Comparison of ENCODE assay signal across 23 mouse cellular contexts in the genomic region with DNA sequence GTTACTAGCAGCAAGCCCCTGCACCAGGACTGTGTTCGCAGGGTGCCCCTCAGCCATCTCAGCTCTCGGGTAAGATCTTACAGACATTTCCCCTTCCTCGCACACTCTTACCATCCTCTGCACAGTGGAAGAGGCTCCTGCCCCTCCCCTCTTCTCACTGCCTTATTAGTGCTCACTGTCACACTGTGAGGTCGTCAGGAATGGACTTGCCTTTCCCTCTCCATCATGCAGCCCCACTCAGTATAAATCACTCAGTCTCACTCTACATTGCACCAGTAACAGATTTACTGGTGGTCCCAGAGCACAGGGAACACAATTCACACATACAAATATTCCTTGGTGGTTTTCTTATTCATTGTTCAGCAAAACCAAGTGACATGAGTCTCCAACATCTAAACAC.
A peak's percentile ranks its signal among the peaks of the same experiment; 100 is the strongest.
DNase-seq lines count a peak whose midpoint lies in the region; ATAC-seq and TF ChIP-seq lines count a peak whose summit lies in the region.
"Had no signal": no experiment of that assay in that cellular context is flagged by ENCODE, and none has a peak within 500 bp of the region (broad histone marks: within the 10 kb centered on the region; RNA-seq: fewer than 3 reads in every experiment).

No protein-coding gene starts in this region.

- no peak for TF ChIP-seq CTCF in layer of hippocampus, adult 2 months (conservative IDR thresholded peaks at IDR 0.05)

- no peaks in the 10 kb centered on the region for H3K27me3 ChIP-seq in forebrain, embryonic 10.5 days (ENCODE audit: poor library complexity, severe bottlenecking)
- H3K27me3 ChIP-seq in forebrain, embryonic 12.5 days, result no peaks in the 10 kb centered on the region
- H3K27me3 ChIP-seq in midbrain, embryonic 15.5 days (replicated peaks), result no peaks in the 10 kb centered on the region
- no peaks in the 10 kb centered on the region for H3K27me3 ChIP-seq in midbrain, embryonic 13.5 days
- H3K27me3 ChIP-seq: heart, embryonic 13.5 days had no signal

- 79% methylated on average over 4 of the region's 4 CpGs for WGBS in forebrain, embryonic 10.5 days
- WGBS in forebrain, embryonic 12.5 days, result 56% methylated on average over 4 of the region's 4 CpGs
- WGBS in midbrain, embryonic 15.5 days, result 55% methylated on average over 4 of the region's 4 CpGs
- 58% methylated on average over 4 of the region's 4 CpGs for WGBS in midbrain, embryonic 13.5 days

- no peaks in the 10 kb centered on the region for H3K36me3 ChIP-seq in forebrain, embryonic 10.5 days (replicated peaks)
- no peaks in the 10 kb centered on the region for H3K36me3 ChIP-seq in forebrain, embryonic 12.5 days (replicated peaks)
- H3K36me3 ChIP-seq in midbrain, embryonic 15.5 days (replicated peaks), result no peaks in the 10 kb centered on the region
- H3K36me3 ChIP-seq in midbrain, embryonic 13.5 days, result no peaks in the 10 kb centered on the region
- H3K36me3 ChIP-seq: heart, embryonic 10.5 days; heart, embryonic 13.5 days had no signal

- no peak overlapping the region for H3K9ac ChIP-seq in forebrain, embryonic 12.5 days
- H3K9ac ChIP-seq in midbrain, embryonic 15.5 days, result no peak overlapping the region
- H3K9ac ChIP-seq in midbrain, embryonic 13.5 days (replicated peaks), result no peak overlapping the region
- H3K9ac ChIP-seq: forebrain, postnatal 0 days; heart, embryonic 13.5 days; hindbrain, embryonic 14.5 days had no signal

- no peak for DNase-seq in forebrain, embryonic 10.5 days (ENCODE audit: extremely low spot score, low spot score)
- DNase-seq in layer of hippocampus, adult 2 months (ENCODE audit: low spot score in 2 of 2), result no peak
- DNase-seq in layer of hippocampus, adult 9-10 months (ENCODE audit: low spot score), result no peak
- no peak for DNase-seq in adrenal gland, adult 8-10 months
- DNase-seq: adrenal gland, postnatal 10 days; adrenal gland, postnatal 36 days; cerebellum, adult 18-20 months; cerebellum, adult 9-10 months; cerebellum, postnatal 14 days; forebrain, postnatal 0 days; gastrocnemius, adult 2 months; gastrocnemius, postnatal 14 days; heart, adult 18-20 months; heart, postnatal 14 days; heart, postnatal 4 days had no signal

- H3K4me3 ChIP-seq in forebrain, embryonic 10.5 days, result no peak overlapping the region
- no peak overlapping the region for H3K4me3 ChIP-seq in forebrain, embryonic 12.5 days (replicated peaks)
- H3K4me3 ChIP-seq in layer of hippocampus, adult 2 months, result no peak overlapping the region
- H3K4me3 ChIP-seq in midbrain, embryonic 15.5 days, result no peak overlapping the region
- no peak overlapping the region for H3K4me3 ChIP-seq in midbrain, embryonic 13.5 days (replicated peaks)
- H3K4me3 ChIP-seq: gastrocnemius, adult 2 months; heart, embryonic 10.5 days; heart, embryonic 13.5 days had no signal

- ATAC-seq in forebrain, embryonic 12.5 days (ENCODE audit: low FRiP score), result no peak
- ATAC-seq in midbrain, embryonic 15.5 days (replicated peaks), result no peak
- ATAC-seq in midbrain, embryonic 13.5 days, result no peak
- ATAC-seq: activated CD4-positive, CD25-positive, alpha-beta regulatory T cell, adult 4 months; forebrain, postnatal 0 days; hindbrain, postnatal 0 days had no signal

- H3K4me2 ChIP-seq in forebrain, embryonic 12.5 days, result no peak overlapping the region
- H3K4me2 ChIP-seq in midbrain, embryonic 15.5 days, result no peak overlapping the region
- no peak overlapping the region for H3K4me2 ChIP-seq in midbrain, embryonic 13.5 days (replicated peaks)
- H3K4me2 ChIP-seq: heart, embryonic 13.5 days; hindbrain, embryonic 14.5 days had no signal

- 0 out of 2 replicates have a peak overlapping the region, but pooled peaks have one; percentile 75 for H3K27ac ChIP-seq in forebrain, embryonic 10.5 days
- H3K27ac ChIP-seq in forebrain, embryonic 12.5 days, result no peak overlapping the region
- H3K27ac ChIP-seq in layer of hippocampus, adult 2 months, result peak overlapping the region; percentile 79; the same call in 1 of the 2 replicates
- peak overlapping the region; percentile 48; the same call in 1 of the 2 replicates for H3K27ac ChIP-seq in midbrain, embryonic 15.5 days
- no peak overlapping the region for H3K27ac ChIP-seq in midbrain, embryonic 13.5 days
- H3K27ac ChIP-seq: gastrocnemius, adult 2 months; heart, embryonic 10.5 days; heart, embryonic 13.5 days; hindbrain, embryonic 14.5 days; hindbrain, postnatal 0 days had no signal

- peaks cover 53% of the 10 kb centered on the region for H3K4me1 ChIP-seq in forebrain, embryonic 10.5 days
- peaks cover 57% of the 10 kb centered on the region for H3K4me1 ChIP-seq in forebrain, embryonic 12.5 days
- H3K4me1 ChIP-seq in midbrain, embryonic 15.5 days, result peaks cover 54% of the 10 kb centered on the region
- peaks cover 60% of the 10 kb centered on the region for H3K4me1 ChIP-seq in midbrain, embryonic 13.5 days (replicated peaks)

- no peaks in the 10 kb centered on the region for H3K9me3 ChIP-seq in forebrain, embryonic 10.5 days
- no peaks in the 10 kb centered on the region for H3K9me3 ChIP-seq in forebrain, embryonic 12.5 days
- no peaks in the 10 kb centered on the region for H3K9me3 ChIP-seq in midbrain, embryonic 15.5 days
- H3K9me3 ChIP-seq in midbrain, embryonic 13.5 days, result no peaks in the 10 kb centered on the region
- H3K9me3 ChIP-seq: heart, embryonic 10.5 days; heart, embryonic 13.5 days had no signal

Comparison
In these comparisons a context has a peak if more than half of its experiments do, and no peak if none do; other contexts are left out.
1. H3K27ac ChIP-seq: peak in forebrain, embryonic 10.5 days (single experiment), layer of hippocampus, adult 2 months (single experiment) and midbrain, embryonic 15.5 days (single experiment); none in forebrain, embryonic 12.5 days (single experiment) and midbrain, embryonic 13.5 days (single experiment).